Mouse (Mus musculus): ENCODE data around the gene Tspan2. TPM values are rescaled to one million over a fixed set of nuclear protein-coding genes. Genes with fewer than 3 reads are reported as not detected.
A peak's percentile ranks its signal among the peaks of the same experiment; 100 is the strongest.

Tspan2 gene
- polyA plus RNA-seq, 1 experiment = 3.0 TPM

DNA sequence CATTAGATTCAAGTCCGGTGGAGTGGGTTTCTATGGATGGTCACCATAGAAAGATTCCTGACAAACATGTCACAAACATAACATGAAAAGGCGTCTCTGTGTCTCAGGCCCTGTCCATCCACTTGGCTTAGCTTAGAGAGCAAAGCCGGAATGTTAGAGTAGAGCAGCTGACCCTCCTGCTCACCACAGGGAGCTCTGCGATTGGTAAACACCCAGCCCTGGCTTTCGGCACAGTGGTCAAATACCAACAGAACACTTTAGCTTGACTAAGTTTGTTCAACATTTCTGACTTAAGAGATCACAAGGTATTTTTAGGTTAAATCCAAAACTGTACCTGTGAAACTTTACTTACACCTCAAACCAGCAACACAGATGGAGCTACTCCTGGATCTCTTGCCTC lies 16.8 kb downstream of the Tspan2 start:
- no peak overlapping the region for H3K4me3 ChIP-seq
- no peaks in the 10 kb centered on the region for H3K36me3 ChIP-seq (ENCODE audit: control insufficient read depth, insufficient read depth)
- H3K4me2 ChIP-seq (ENCODE audit: low read depth) = no peak overlapping the region
- H3K27me3 ChIP-seq (ENCODE audit: control insufficient read depth, insufficient read depth, insufficient read length) = no peaks in the 10 kb centered on the region
- no peak overlapping the region for H3ac ChIP-seq (ENCODE audit: control insufficient read depth, insufficient read length)
- no peak for TF ChIP-seq TCF3 (IDR thresholded peaks at IDR 0.05; ENCODE audit: insufficient read length, low read depth)
- peak in 1 of 3 experiments; percentile 30 for TF ChIP-seq MYOG (IDR thresholded peaks at IDR 0.05; ENCODE audit: control insufficient read depth in 1 of 3, insufficient read depth in 1 of 3, insufficient read length in 2 of 3, low read depth in 2 of 3)
- no peaks in the 10 kb centered on the region for H3K79me2 ChIP-seq (ENCODE audit: control insufficient read depth, insufficient read depth)

DNA sequence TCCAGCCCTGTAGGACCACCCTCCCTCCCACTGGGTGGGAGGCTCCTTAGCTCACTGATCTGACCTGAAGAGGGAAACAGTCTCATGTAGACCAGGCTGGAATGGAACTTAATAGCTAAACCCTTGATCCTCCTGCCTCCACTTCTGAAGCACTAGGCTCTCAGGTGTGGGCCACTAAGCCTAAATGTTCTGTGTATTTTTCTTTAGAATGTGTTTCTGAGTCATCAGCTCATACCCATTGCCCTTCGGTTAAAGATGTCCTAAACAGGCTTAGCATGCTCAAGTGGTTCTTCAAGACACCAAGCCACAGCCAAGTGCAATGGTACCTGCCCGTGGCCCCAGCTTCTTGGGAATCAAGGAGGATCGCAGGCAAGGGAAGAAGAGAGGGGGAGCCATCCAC lies 17.2 kb downstream of the Tspan2 start:
- TF ChIP-seq MAX (IDR thresholded peaks at IDR 0.05; ENCODE audit: low read depth) (no peak), CEBPB (IDR thresholded peaks at IDR 0.05; ENCODE audit: insufficient read depth, poor library complexity, severe bottlenecking) (no peak), TCF3 (IDR thresholded peaks at IDR 0.05; ENCODE audit: insufficient read length, low read depth) (no peak), MYOD1 (IDR thresholded peaks at IDR 0.05; ENCODE audit: control insufficient read depth in 1 of 3, insufficient read length in 2 of 3, low read depth in 2 of 3) (no peak), USF1 (IDR thresholded peaks at IDR 0.05; ENCODE audit: low read depth) (no peak), REST (IDR thresholded peaks at IDR 0.05; ENCODE audit: insufficient read depth, insufficient read length) (no peak), SRF (IDR thresholded peaks at IDR 0.05; ENCODE audit: control insufficient read depth, insufficient read length, low read depth) (no peak), POLR2A (IDR thresholded peaks at IDR 0.05; ENCODE audit: insufficient read length, low read depth) (no peak), POLR2AphosphoS2 (IDR thresholded peaks at IDR 0.05; ENCODE audit: insufficient read length, low read depth) (no peak), MYOG (IDR thresholded peaks at IDR 0.05; ENCODE audit: control insufficient read depth in 1 of 3, insufficient read depth in 1 of 3, insufficient read length in 2 of 3, low read depth in 2 of 3) (no peak), TCF12 (IDR thresholded peaks at IDR 0.05; ENCODE audit: insufficient read depth, poor library complexity, severe bottlenecking) (no peak), E2F4 (IDR thresholded peaks at IDR 0.05; ENCODE audit: insufficient read depth) (no peak)
- Histone ChIP-seq H3ac (ENCODE audit: control insufficient read depth, insufficient read length) (no peak overlapping the region), H3K4me2 (ENCODE audit: low read depth) (no peak overlapping the region)

DNA sequence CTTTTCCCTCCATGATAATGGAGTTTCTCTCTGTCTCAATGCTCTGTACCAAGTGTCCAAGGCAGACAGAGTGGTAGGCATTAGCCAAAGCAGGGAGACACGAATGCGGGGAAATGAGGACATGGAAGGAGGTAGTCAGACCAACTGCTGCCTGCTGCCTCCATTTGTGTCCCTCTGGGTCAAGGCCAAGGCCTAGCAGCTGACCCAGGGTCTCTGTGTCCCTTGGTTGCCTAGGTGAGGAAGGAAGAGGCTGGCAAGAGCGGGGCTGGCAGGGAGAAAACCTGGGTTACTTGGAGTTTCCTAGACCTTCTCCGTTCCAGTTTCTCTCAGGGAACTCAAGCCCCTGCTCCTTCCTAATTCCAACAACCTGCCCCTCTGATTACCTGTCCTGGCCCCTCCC lies 17.7 kb downstream of the Tspan2 start:
- no peak overlapping the region for H3K4me3 ChIP-seq
- no peaks in the 10 kb centered on the region for H3K36me3 ChIP-seq (ENCODE audit: control insufficient read depth, insufficient read depth)
- no peak for TF ChIP-seq E2F4 (IDR thresholded peaks at IDR 0.05; ENCODE audit: insufficient read depth)
- TF ChIP-seq MYOG (IDR thresholded peaks at IDR 0.05; ENCODE audit: control insufficient read depth in 1 of 3, insufficient read depth in 1 of 3, insufficient read length in 2 of 3, low read depth in 2 of 3) = peak in 1 of 3 experiments; percentile 22
- no peak overlapping the region for H3ac ChIP-seq (ENCODE audit: control insufficient read depth, insufficient read length)
- no peaks in the 10 kb centered on the region for H3K27me3 ChIP-seq (ENCODE audit: control insufficient read depth, insufficient read depth, insufficient read length)
- H3K79me2 ChIP-seq (ENCODE audit: control insufficient read depth, insufficient read depth) = no peaks in the 10 kb centered on the region
- peak overlapping the region; percentile 4 for H3K4me2 ChIP-seq (ENCODE audit: low read depth)

More for the DNA sequence above, 17.2 kb downstream of the Tspan2 start:
- no peak overlapping the region for H3K4me3 ChIP-seq
- H3K79me2 ChIP-seq (ENCODE audit: control insufficient read depth, insufficient read depth) = no peaks in the 10 kb centered on the region
- no peaks in the 10 kb centered on the region for H3K27me3 ChIP-seq (ENCODE audit: control insufficient read depth, insufficient read depth, insufficient read length)
- H3K36me3 ChIP-seq (ENCODE audit: control insufficient read depth, insufficient read depth) = no peaks in the 10 kb centered on the region

DNA sequence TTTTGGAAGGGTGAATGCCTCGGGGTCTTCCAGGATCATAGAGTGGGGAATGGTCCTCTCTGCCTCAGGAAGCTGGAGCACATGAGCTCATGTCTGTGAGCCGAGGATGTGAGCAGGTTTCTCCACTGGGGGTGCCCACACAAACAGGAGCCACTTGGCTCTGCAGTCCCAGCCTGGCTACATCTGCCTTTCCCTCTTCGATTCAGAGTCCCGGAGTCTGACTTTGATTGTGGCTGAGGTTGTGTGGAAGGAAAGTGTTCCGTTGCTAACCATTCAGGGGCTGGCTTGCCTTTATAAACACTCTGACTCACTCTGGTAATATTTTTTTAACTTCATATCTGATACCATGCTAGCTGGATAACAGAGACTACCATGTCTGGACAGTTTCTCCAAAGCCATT lies 18.1 kb downstream of the Tspan2 start:
- H3K4me2 ChIP-seq (ENCODE audit: low read depth) = peak overlapping the region; percentile 4
- H3ac ChIP-seq (ENCODE audit: control insufficient read depth, insufficient read length) = no peak overlapping the region

DNA sequence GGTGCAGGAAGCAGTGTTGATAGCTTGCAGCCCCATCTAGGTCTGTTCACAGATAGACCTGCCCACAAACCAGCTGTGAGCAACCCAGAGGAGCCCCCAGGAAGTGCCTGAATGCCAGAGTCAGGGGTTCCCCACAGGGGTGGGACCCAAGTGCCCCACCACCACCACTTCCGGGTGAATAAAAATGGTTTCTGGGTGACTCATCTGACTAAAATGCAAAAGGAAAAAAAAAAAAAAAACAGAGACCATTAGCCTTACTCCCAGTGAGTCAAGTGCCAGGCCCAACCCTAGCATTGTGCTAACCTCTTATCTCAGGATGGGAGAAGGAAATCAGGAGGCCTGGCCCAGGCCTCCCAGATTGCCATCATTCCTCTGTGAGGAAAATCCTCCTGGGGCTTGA lies 21.5 kb downstream of the Tspan2 start:
- peak overlapping the region; percentile 28 for H3K4me2 ChIP-seq (ENCODE audit: low read depth)
- H3K4me3 ChIP-seq = no peak overlapping the region
- no peaks in the 10 kb centered on the region for H3K36me3 ChIP-seq (ENCODE audit: control insufficient read depth, insufficient read depth)
- H3K79me2 ChIP-seq (ENCODE audit: control insufficient read depth, insufficient read depth) = no peaks in the 10 kb centered on the region
- H3K27me3 ChIP-seq (ENCODE audit: control insufficient read depth, insufficient read depth, insufficient read length) = no peaks in the 10 kb centered on the region
- no peak overlapping the region for H3ac ChIP-seq (ENCODE audit: control insufficient read depth, insufficient read length)
- TF ChIP-seq POLR2AphosphoS2 (IDR thresholded peaks at IDR 0.05; ENCODE audit: insufficient read length, low read depth) (no peak), TCF12 (IDR thresholded peaks at IDR 0.05; ENCODE audit: insufficient read depth, poor library complexity, severe bottlenecking) (no peak), MYOD1 (IDR thresholded peaks at IDR 0.05; ENCODE audit: control insufficient read depth in 1 of 3, insufficient read length in 2 of 3, low read depth in 2 of 3) (peak in 1 of 3 experiments; percentile 22), MYOG (IDR thresholded peaks at IDR 0.05; ENCODE audit: control insufficient read depth in 1 of 3, insufficient read depth in 1 of 3, insufficient read length in 2 of 3, low read depth in 2 of 3) (peak in 1 of 3 experiments; percentile 38)

More for the DNA sequence above, 18.1 kb downstream of the Tspan2 start:
- H3K79me2 ChIP-seq (ENCODE audit: control insufficient read depth, insufficient read depth) = no peaks in the 10 kb centered on the region
- TF ChIP-seq TCF12 (IDR thresholded peaks at IDR 0.05; ENCODE audit: insufficient read depth, poor library complexity, severe bottlenecking) = no peak
- no peak for TF ChIP-seq MYOG (IDR thresholded peaks at IDR 0.05; ENCODE audit: control insufficient read depth in 1 of 3, insufficient read depth in 1 of 3, insufficient read length in 2 of 3, low read depth in 2 of 3)
- no peak for TF ChIP-seq REST (IDR thresholded peaks at IDR 0.05; ENCODE audit: insufficient read depth, insufficient read length)
- no peak for TF ChIP-seq TCF3 (IDR thresholded peaks at IDR 0.05; ENCODE audit: insufficient read length, low read depth)
- TF ChIP-seq MYOD1 (IDR thresholded peaks at IDR 0.05; ENCODE audit: control insufficient read depth in 1 of 3, insufficient read length in 2 of 3, low read depth in 2 of 3) = no peak
- no peak for TF ChIP-seq SRF (IDR thresholded peaks at IDR 0.05; ENCODE audit: control insufficient read depth, insufficient read length, low read depth)
- no peak for TF ChIP-seq POLR2AphosphoS2 (IDR thresholded peaks at IDR 0.05; ENCODE audit: insufficient read length, low read depth)
- TF ChIP-seq MAX (IDR thresholded peaks at IDR 0.05; ENCODE audit: low read depth) = no peak
- no peak for TF ChIP-seq CEBPB (IDR thresholded peaks at IDR 0.05; ENCODE audit: insufficient read depth, poor library complexity, severe bottlenecking)
- TF ChIP-seq E2F4 (IDR thresholded peaks at IDR 0.05; ENCODE audit: insufficient read depth) = no peak
- TF ChIP-seq POLR2A (IDR thresholded peaks at IDR 0.05; ENCODE audit: insufficient read length, low read depth) = no peak
- no peak for TF ChIP-seq USF1 (IDR thresholded peaks at IDR 0.05; ENCODE audit: low read depth)
- no peaks in the 10 kb centered on the region for H3K36me3 ChIP-seq (ENCODE audit: control insufficient read depth, insufficient read depth)
- H3K27me3 ChIP-seq (ENCODE audit: control insufficient read depth, insufficient read depth, insufficient read length) = no peaks in the 10 kb centered on the region
- no peak overlapping the region for H3K4me3 ChIP-seq
